Mouse (Mus musculus) lung, postnatal 0 days (tissue): Measurements from ENCODE around the gene Ak9.
"Not testable (repeated sequence)": the region's sequence is repeated elsewhere in the genome, so short reads cannot be mapped to it uniquely, and the experiment has no call there.

Experiments
- CTCF ChIP-seq: IDR thresholded peaks from 2 replicates; pipeline ENCODE4 v1.5.1; 2016; ENCODE audit warnings: antibody characterized with exemption, mild to moderate bottlenecking
- EP300 ChIP-seq: IDR thresholded peaks from 2 replicates; pipeline ENCODE4 v1.6.1; 2016; ENCODE audit warnings: antibody characterized with exemption, mild to moderate bottlenecking, control low read depth

GRCm38 (mm10) chr10:41413471-41413870 lies 109.7 kb downstream of the Ak9 start:
- TF ChIP-seq CTCF, EP300: not testable (repeated sequence)
